Mouse (Mus musculus) spleen, postnatal 4 days (tissue): ENCODE data around the gene Rin2.

Source experiments
- DNase-seq, 2 experiments: peaks; one replicate each; pipeline ENCODE4 v3.0.0; 2022; ENCODE audit warnings: low spot score in 2 of 2

Rin2 gene

DNA sequence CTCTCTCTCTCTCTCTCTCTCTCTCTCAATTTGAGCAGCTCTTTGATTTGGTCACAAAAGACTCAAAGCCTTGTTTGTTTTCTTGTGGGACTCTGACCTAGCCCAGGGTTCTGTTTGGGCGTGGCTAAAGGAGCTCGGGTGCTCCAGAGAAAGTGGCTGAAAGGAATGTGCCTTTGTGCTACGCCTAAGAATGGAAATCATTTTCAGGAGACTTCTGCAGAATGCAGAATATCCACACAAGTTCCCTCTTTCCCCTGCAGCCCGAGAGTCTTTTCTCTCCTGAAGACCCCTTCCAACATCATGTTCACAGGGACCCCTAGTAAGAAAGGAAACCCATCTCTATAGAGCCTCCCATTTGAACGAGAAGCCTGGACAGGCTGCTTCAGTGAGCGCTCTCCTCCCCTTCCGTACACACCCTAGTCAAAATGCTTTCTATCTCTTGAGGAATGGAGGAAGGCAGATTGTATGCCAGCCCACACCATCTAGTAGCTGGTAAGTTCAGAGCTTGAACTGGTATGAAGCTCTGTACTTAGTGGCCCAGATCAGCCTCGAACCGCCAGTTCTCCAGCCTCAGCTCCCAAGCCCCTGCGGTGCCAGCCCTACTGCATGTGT, 187.3 kb downstream of the Rin2 start:
- no peak for DNase-seq

DNA sequence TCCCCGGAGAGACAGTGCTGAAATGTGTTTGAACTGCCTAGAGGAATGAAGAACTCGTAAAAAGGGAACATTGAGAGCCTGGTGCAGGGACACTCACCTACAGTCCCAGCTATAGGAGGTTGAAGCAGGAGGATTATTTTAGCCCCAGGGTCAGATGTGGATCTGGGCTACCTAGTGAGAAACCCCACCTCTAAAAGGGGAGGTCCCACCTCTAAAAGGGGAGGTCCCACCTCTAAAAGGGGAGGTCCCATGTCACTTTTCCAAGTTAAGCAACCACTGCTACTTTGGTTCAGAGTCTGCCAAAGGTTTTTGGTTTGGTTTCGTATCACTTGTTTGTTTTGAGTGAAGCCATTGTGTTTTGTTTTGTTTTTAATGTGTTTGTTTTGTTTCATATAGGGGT, 190.3 kb downstream of the Rin2 start:
- no peak for DNase-seq

DNA sequence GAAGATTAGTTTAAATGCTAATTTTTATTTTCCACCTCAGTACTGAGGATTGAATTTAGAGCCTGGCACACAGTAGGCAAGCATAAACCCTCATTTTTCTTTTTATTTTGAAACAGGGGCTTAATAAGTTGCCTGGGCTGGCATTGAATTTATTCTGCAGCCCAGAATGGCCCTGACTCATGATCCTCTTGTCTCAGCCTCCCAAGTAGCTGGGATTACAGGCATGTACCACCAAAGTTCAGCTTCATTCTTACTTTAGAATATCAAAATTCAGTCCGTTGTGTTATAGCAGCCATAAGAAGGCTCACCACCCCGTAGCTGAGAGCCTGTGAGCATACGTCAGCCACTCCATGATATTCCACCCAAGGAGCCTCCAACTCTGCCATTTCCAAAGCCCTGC, 191.2 kb downstream of the Rin2 start:
- DNase-seq: no peak

DNA sequence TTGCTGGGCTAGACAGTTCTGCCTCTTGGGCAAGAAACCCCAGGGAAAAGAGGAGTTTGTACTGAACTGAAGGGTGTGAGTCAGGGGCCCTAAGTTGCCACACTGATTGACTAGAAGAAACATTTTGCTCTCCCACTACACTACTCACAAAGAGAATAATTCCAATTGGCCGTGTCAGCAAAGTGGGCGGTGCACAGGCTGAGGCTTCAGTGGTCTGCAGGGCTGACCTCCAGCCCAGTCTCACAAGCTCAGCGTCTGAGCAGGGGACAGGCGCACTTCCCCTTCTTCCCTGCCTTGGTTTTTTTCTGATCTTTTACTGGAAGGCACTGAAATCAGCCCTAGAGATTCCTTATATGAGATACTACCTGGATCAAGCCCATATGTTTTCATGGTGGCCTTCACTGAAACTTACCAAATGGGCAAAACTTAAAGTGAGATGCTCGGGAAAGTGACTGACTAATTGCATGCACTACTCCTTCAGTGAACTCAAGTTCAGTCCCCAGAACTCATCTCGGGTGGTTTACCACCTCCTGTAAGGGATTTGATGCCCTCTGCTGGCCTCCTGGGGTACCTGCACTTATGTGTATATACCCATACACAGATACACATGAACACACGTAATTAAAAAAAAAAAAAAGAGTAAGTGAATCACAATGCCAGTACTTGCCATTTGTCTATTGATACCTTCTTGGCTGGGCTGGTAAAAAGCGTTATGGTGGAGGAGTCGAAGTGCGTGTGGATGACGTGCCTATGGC, 191.9 kb downstream of the Rin2 start:
- DNase-seq: no peak

DNA sequence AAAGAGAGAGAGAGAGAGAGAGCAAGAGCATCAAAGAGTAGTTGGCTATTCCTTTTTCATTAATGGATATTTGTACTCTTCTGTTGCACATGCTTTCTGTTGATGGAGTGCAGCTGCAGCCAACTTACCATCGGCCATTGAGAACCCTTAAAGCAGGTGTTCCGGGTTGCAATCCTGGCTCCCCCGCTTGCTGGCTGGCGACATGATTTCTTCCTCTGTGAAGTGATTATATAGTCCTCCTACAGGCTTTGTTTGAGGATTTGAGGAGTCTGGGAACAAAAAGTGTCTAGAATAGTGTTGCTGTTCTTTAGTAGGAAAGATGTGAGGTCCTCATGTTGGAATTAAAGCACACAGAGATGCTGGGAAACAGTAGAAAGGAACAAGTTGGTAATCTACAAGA, 196.3 kb downstream of the Rin2 start:
- DNase-seq: no peak

DNA sequence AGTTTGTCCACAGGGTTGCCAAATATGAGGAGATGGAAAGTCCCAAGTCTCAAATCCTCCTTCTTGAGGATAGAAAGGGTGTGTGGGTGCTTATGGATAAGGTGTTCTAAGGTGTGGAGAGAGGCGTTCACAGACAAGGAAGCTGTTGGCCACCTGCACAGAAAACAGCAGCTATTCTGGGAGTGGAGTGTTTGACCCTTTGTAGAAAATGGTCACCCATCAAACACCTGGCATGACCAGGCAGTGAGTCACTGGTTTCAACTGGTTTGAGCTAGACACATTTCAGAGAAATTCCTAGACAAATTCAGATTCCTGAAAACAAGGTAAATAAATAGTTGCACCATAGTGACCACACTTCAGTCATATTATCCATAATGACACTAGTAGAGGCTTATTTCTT, 197.1 kb downstream of the Rin2 start:
- DNase-seq: no peak

DNA sequence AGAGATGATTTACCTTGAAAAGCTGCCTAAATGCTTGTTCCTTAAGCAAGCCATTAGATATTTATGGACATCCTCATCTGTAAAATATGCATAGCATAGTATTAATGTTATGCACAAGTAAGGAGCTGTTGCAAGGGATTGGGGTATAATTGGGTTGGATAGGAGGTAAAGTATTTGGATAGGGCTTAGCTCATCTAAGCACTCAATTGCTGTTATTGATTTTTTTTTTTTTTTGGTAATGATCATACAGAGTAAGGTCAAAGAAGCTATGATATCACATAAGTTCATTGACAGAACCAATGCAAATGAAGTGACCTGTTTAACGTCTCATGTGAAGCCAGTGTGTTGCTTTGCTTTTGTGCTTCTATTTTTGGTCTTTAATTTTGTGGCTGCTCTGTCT, 198.9 kb downstream of the Rin2 start:
- DNase-seq: no peak

DNA sequence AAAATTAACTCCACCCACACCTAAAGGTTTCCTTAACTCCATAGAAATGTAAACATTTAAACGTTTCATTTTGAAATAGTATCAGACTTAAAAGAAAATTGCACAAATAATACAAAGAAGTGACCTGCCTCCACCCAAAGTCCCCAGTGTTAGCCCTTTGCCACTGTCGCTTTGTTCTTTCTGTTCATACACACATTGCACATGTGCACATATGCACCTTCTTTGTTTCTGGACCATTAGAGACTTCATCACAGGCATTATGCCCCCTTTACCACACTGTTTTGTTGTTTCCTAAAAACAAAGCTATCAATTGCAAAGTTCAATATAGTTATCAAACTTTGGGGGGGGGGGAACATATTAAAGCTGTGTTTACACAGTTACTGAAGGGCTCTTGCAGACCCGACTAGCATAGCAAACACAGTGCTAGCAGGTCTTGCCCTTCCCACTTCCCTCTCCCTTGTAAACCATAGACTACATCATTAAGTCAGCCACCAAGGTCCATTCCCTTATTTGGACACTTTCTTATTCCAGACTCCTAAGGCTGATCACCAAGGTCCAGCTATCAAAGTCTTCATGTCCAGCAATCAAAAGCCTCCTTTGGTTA, 200.0 kb downstream of the Rin2 start:
- DNase-seq: no peak

DNA sequence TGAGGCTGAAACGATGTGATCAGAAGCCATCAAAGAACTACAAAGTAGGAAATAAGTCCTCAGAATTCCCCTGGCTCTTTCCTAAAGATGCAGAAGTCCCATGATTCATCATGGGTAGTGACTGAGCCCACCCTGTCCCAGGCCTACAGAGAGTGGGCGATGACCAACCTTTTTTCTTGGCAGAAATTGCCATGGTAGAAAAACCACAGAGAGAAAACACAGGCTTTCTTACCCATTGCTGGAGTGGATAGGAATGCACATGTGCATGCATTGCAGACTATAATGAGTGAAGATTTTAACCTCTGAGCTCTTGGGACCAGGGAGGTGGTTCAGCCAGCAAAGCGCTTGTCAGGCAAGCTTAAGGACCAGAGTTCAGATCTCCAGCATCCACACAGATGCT, 202.2 kb downstream of the Rin2 start:
- DNase-seq: no peak

DNA sequence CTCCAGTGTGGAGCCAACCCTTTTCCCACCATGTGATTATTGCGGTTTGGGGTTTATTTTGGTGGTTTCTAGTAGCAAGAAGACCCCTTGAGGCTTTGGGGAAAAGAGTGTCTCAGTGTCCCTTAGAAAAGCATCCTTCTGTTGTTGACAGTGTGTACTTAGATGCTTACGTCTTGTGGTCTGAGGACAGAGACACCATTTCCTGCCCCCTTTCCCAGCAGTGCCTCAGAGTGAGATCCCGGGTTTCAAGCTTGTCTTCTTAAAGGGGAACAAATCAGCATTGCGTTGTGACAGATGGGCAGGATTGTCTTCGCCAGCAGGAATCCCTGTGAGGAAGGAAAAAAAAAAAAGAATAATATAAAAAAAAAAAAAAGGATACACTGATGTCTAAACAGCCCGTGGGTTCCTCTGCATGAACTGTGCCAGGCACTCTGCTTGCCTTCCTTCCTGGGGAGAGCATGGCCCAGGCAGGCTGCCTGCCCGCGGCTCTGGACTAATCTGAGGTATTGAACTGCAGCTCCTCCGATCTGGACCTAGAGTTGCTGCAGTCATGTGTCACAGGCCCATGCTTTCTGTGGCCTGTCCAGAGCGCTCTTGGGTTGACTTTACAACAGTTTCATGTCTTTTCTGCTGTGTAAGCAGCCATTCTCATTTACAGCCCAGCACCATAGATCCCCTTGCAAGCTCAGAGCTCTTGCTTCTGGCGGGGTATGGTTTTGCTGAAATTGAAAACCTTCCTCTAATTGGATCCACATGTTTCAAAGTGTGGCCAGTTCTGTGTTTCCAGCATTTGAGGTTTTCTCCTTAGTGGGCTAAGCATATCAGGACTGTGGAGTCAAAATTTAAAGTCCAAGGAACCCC, 206.1 kb downstream of the Rin2 start:
- DNase-seq: no peak

DNA sequence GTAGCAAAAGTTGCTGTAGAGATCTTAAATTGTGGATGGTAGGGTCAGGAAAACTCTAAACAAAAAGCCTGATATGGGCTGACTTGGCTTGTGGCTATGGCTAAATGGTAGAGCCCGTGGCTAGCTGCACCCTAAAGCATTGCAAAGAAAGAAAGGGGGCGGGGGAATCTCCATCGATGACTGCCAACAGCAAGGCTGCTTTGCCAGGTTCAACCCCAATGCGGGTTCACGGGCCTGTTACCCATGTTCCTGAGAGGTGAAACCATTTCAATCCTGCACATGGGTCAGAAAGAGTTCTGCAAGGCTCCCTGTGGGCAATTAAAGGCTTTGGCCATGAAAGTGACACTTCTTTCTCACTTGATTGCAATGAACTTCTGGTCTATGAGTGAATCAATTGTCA, 206.9 kb downstream of the Rin2 start:
- no peak for DNase-seq

DNA sequence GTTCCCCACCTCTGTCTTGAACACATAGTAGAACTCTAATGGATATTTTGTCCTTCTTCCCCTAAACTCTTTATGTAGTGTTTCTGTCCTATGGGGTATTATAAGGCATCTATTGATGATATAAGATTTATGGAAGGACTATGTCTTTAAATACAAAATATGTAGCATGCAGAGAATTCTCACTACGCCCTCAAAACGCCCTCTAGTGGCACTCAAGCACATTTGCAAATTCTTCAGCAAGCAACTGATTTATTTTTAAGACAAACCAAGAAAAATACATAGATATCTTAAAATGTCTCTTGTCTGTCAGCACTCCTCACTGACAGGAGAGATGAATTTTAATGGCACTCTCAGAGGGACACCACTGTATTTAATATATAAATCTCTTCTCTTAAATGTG, 207.4 kb downstream of the Rin2 start:
- no peak for DNase-seq

DNA sequence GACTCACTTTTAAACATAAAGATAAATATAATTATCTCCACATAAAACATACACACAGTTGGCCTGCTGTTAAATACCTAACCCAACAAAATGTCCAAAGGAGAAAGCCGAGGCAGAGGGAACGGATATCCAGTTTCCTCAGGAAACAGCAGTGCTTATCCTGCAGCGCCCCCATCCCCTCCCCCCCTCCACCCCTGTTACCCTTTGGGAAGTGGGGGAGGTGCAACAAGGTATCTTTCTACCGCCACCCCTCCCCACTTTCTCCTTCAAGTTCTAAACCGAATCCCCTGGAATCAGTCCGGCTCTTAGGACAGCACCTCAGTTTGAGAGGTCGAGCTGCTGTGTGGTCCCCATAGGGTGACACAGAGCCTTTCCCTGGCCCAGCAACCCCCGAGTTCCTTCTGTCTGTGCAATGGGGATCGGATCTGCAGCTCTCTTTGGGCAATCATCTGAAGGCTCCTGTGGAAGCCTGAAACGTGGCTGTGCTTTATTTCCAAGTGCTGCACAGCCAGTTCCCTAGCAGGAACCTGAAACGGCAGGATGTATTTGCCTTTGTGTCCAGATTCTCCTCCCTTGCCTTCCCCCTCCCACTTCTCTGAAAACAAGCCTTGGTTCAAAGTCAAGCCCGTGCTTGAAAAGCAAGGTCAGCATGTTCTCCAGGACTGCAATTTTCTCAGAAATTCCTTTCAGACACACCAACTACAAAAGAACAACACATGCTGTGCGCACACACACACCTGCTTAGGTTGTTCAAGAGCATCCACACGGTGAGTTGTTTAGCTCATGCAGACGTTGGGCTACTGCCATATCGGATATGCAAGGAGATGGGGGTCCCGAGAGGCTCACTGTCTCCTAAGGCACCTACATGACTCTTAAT, 209.3 kb downstream of the Rin2 start:
- no peak for DNase-seq

DNA sequence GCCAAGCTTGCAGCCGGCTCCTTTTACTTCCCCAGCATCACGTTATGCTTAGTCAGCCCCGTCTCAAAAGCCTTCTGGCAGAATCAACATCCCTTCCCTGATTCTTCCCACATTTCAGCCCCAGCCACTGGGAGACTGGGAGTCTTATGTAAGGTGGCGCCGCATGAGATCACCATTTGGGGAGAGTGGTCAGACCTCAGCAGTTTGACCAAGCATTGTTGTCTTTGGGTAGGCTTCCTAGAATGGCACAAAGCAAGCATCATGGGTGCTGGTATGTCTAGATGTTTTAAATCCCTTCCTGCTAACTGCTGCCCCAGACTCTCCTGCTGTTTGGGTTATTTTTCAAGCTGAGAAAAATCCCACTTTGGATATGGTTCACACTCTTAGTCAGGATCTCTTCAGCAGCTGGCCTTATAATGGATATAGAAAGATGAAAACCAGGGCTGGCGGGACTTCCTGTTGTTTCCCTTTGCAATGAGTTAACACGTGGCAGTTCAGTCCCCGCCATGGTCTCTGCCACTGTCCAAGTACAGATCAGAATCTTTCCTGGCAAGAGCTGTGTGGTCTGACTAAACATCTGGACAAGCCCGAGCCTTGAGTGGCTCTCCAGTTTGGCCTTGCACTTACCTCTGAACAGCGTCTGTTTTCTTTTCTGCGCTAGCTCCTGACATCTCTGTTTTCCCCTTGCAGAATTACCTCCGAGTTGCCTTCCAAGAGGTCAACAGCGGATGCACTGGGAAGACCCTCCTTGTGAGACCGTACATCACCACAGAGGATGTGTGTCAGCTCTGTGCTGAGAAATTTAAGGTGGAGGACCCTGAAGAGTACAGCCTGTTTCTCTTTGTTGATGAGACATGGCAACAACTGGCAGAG, 210.1 kb downstream of the Rin2 start:
- DNase-seq: no peak

DNA sequence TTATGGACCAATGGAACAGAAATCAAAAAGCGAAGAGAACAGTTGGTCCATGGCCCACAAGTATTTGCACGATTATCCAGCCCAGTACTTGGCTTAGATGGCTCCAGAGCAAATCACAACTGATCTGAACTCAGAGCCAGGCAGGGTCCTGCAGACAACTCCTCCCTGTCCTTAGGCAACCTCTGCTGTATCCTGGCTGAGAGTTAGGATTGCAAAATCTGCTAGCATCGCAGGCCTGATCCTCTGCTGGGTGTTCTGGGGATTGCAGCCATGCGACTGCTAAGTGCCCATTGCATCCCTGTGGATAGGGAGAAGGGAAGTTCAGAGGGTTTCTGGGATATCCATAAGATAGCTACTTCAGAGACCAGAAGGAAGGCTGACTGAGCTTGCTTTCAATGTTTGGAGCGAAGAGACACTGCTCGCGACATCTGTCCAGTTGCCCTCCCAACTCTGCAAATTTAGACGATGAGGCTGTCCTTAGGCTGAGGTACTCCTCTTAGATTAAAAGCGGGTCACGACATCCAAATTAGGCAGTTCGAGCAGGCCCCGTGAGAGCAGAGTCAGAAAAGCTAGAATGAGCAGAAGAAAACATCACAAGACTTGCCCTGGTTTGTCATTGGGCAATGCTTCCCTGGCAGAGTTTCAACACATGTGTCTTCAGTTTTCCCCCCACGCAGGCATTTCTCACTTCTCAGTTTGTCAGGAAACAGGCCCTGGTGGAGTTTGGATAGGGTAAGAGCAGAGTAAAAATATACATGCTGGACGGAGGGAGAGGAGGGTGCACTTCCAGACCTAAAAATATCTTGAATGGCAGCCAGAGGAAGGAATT, 213.1 kb downstream of the Rin2 start:
- DNase-seq: peak in 1 of 2 experiments; percentile 19

DNA sequence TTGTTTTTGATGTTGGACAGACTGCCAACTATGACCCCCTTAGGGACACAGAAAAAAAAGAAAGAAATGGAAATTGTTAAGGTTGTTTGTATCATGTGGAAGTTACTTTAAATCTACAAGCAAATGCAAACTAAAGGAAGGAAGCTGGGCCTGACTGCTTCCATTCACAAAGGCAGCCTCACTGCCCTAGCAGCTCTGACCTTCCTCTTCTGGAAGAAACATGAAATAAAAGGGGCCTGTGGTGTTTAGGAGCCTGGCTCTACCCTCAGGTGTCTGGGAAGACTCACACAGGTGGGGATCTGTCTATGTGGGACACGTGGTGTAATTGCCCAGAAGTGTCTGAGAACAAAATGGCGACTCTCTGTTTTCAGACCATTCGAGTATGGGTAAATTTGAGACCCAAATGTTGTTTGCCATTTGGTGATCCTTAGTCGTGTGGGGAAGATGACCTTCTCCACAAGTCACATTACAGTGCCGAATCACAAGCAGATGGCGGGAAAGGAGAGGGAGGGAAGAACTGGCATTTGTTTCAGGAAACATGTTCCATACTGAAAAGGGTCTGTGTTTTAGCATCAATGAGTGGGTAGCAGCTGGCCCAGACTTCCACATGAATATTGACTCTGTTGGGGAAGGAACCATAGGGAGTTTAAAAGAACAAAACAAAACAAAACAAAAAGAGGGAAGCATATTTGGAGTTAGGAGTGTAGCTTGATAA, 213.9 kb downstream of the Rin2 start:
- DNase-seq: no peak

DNA sequence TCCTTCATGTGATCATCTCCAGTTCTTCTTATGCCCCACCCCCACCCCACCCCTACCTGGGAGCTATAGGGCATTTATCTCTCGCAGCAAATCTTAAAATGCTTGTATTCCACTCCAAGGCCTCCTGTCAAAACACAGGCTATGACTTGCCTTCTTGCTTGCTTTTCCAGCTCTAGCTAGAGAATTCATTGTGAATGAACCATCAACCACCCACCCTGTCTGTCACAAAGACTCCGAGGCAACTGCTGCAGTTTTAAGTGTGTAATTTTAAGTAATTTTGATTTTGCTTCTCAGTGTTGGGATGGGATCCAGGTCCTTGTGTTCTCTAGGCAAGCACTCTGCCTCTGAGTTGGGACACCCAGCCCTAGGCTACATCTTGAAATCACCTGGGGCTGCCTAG, 215.6 kb downstream of the Rin2 start:
- DNase-seq: no peak

DNA sequence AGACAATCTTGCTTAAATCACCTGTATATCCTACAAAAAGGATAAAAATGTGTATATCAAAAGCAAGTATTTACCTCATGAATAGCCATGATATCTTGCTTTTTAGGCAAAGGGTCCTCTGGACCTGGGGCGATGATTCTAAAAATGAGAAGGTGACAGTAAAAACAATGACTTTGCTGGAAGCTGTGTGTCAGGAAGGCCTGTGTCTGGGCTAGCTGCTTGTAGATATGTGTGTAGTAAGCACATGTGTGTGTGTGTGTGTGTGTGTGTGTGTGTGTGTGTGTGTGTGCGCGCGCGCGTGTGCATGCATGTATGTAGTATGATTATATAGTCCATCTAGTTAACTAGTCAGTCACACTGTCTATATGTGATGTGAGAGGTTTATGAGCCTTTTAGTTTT, 218.7 kb downstream of the Rin2 start:
- DNase-seq: no peak

DNA sequence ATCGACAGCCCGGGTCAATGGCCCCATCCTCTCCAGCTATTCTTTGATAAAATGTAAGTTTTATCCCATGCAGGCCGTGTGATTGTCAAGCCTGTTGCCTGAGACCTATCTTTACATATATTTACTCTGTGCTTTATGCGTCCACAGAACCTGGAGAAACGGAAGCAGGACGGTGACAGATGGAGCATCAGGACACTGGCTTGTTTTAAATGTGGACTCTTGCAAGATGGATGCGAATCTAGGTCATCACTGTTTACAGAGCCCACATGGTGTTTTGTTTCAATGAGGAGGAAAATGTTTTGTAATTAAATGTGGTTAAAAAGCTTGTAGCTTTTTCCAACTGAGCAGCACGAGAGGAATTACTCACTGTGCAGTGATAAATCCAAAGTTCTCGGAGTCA, 223.1 kb downstream of the Rin2 start:
- no peak for DNase-seq
